Mouse (Mus musculus) neural tube, embryonic 13.5 days (tissue): ENCODE measurements at regions not wholly inside any gene's neighbourhood (a gene's known extent, or its start where the extent isn't known, plus 50 kb on each side); places are given as distances from the start of the nearest gene placed in this dataset.

Source experiments
- ATAC-seq: fragments of 200-750 bp; cut with Nextera tagmentation; 2 replicates; pipeline ENCODE4 v1.8.0; 2017; ENCODE audit warnings: low read depth, mild to moderate bottlenecking, moderate TSS enrichment, moderate library complexity
- H3K27ac ChIP-seq: fragments of 300-500 bp; sonication (generic); replicated peaks from 2 replicates; pipeline ENCODE4 v1.5.1; 2015; ENCODE audit warnings: moderate library complexity, mild to moderate bottlenecking, inconsistent platforms
- H3K27me3 ChIP-seq: fragments of 300-500 bp; sonication (generic); 2 replicates; pipeline ENCODE4 v1.6.1; 2015; ENCODE audit warnings: mild to moderate bottlenecking, inconsistent platforms
- H3K36me3 ChIP-seq: fragments of 300-500 bp; sonication (generic); 2 replicates; pipeline ENCODE4 v1.6.1; 2015; ENCODE audit warnings: mild to moderate bottlenecking, inconsistent platforms
- H3K4me1 ChIP-seq: fragments of 300-500 bp; sonication (generic); replicated peaks from 2 replicates; pipeline ENCODE4 v1.6.1; 2015; ENCODE audit warnings: inconsistent platforms
- H3K4me2 ChIP-seq: fragments of 300-500 bp; sonication (generic); 2 replicates; pipeline ENCODE4 v1.6.1; 2015; ENCODE audit warnings: inconsistent platforms, mild to moderate bottlenecking, moderate library complexity
- H3K4me3 ChIP-seq: fragments of 300-500 bp; sonication (generic); 2 replicates; pipeline ENCODE4 v1.5.1; 2015; ENCODE audit warnings: mild to moderate bottlenecking, inconsistent platforms
- H3K9ac ChIP-seq: fragments of 300-500 bp; sonication (generic); 2 replicates; pipeline ENCODE4 v1.6.1; 2015; ENCODE audit warnings: moderate library complexity, mild to moderate bottlenecking, inconsistent platforms
- H3K9me3 ChIP-seq: fragments of 300-500 bp; sonication (generic); 2 replicates; pipeline ENCODE4 v1.6.1; 2016; ENCODE audit warnings: inconsistent platforms
- WGBS: fragments of 180-500 bp; shearing (Covaris S2); methylation state at CpG from one replicate; pipeline ENCODE4 v1.1.7; 2015; 5-methylcytosine and 5-hydroxymethylcytosine counted together

DNA sequence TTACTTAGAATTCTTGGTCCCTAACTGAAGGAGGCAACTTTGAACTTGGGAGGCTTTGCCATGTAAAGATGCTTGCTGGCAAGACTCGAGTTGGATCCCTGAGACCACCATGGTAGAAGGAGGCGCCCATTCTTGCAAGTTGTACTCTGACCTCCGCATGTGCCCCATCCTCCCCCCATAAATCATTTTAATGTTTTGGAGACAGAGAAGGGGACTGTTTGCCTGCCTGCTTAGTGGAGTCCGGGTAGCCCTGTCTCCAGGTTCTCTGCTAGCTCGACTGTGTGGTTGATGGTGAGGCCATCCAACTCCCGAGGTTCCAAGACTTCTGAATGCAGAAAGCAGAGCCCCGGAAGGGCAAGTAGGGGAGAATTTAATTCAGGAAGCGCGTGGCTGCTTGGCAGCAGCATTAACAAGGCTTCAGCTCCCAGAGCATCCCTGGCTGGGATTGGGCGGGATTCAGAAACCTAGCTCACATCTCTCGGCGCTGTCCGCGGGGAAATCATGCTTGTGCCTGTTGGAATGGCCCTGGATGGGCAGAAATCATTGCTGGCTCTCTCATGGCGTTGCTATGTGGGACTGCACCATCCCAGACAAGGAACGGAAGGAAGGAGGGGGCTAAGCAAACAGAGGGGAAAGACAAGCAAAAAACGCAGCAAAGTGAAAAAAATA is 202.8 kb upstream of the Zfp64 start:
- no peaks in the 10 kb centered on the region for H3K9me3 ChIP-seq
- H3K27me3 ChIP-seq = no peaks in the 10 kb centered on the region
- peak overlapping the region; percentile 60 for H3K9ac ChIP-seq
- peak overlapping the region; percentile 79 for H3K27ac ChIP-seq
- peaks cover 43% of the 10 kb centered on the region for H3K4me1 ChIP-seq
- peak overlapping the region; percentile 10 for H3K4me3 ChIP-seq
- 28% methylated on average over 17 of the region's 17 CpGs for WGBS
- peak overlapping the region; percentile 45 for H3K4me2 ChIP-seq
- ATAC-seq = no peak
- H3K36me3 ChIP-seq = no peaks in the 10 kb centered on the region

DNA sequence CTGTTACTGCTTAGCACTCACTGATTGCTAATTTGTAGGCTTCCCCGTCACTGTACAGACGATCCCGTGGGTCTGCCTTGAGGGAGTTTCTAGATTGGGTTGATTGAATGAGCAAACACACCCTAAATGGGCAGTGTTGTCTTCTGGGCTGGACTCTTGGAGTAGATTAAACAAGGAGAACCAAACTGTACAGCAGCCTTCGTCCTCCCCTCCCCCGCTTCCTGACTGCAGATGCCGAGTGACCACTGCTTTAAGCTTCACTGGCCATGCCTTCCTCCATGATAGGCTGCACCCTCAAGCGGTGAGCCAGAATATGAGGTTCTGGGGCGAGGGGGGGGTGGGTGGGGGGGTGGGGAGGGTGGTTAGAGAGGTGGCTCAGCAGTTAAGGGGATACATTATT is 201.5 kb upstream of the Zfp64 start:
- no peaks in the 10 kb centered on the region for H3K9me3 ChIP-seq
- H3K4me3 ChIP-seq = no peak overlapping the region
- no peak for ATAC-seq
- no peak overlapping the region for H3K27ac ChIP-seq
- H3K4me1 ChIP-seq = peaks cover 43% of the 10 kb centered on the region
- H3K36me3 ChIP-seq = no peaks in the 10 kb centered on the region
- WGBS = 69% methylated on average over 8 of the region's 8 CpGs
- H3K4me2 ChIP-seq = no peak overlapping the region
- no peaks in the 10 kb centered on the region for H3K27me3 ChIP-seq
- H3K9ac ChIP-seq = no peak overlapping the region

DNA sequence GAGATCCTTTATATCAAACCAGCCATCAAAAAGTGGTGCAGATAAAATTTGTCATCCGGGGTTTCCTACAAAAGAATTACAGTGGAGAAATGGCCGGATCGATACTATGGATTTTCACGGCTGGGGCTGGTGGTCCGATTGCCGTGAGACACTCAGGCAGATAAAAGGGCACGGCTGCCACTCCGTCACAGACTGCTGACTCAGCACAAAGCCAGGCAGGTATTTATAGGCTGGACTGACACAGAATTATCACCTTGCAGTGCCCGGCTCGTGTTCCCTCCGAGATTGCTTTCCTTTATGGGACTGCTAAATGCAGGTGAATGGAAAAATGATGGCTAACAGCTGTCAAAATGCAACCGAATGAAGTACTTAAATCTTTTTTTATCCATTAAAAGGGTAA is 199.5 kb upstream of the Zfp64 start:
- Histone ChIP-seq H3K36me3 (no peaks in the 10 kb centered on the region), H3K4me2 (0 out of 2 replicates have a peak overlapping the region, but pooled peaks have one; percentile 9), H3K9me3 (no peaks in the 10 kb centered on the region), H3K4me1 (peaks cover 43% of the 10 kb centered on the region), H3K9ac (no peak overlapping the region), H3K27ac (peak overlapping the region; percentile 72), H3K4me3 (no peak overlapping the region), H3K27me3 (no peaks in the 10 kb centered on the region)
- peak; percentile 64; the same call in 1 of the 2 replicates for ATAC-seq
- 54% methylated on average over 12 of the region's 12 CpGs for WGBS

DNA sequence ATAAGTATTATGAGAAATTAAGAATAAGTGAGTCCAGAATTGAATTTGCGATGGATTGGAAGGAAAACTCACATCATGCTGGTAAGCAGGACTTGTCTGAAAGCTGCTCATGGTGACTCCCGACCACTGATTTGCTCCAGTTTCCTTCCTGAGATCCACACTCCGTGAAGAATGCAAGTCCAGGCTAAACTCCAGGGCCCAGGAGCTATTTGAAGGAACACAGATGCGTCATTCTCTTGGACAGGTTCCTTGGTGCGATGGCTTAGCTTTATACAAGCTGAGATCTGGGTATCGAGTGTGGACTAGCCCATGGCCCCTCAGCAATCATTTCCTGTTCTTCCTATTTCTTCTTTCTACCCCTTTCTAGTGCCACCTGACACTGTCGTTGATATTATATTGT is 192.3 kb upstream of the Zfp64 start:
- Histone ChIP-seq H3K9me3 (no peaks in the 10 kb centered on the region), H3K27ac (no peak overlapping the region), H3K4me1 (no peaks in the 10 kb centered on the region), H3K4me2 (no peak overlapping the region), H3K27me3 (no peaks in the 10 kb centered on the region), H3K36me3 (no peaks in the 10 kb centered on the region), H3K9ac (no peak overlapping the region), H3K4me3 (no peak overlapping the region)
- ATAC-seq = no peak
- WGBS = 91% methylated on average over 7 of the region's 7 CpGs

DNA sequence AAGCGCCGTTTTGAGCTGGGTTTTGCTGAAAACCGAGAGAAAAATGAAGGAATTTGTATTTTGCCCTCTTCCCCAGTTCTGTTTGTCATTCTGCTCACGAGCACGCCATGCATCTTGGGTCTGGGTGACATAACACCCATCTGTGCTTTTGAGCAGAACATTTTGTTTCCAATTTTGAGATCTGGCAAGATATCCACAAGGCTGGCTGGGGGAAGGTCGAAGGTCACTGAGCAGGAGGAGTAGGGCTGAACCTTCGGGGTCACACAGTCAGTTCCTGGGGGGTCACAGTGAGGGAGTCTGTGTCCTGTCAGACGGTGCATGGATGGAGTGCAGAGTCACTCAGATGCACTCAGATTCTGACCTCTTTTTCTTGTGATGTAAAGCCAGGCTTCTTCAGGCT is 186.8 kb upstream of the Zfp64 start:
- no peaks in the 10 kb centered on the region for H3K4me1 ChIP-seq
- H3K4me2 ChIP-seq = no peak overlapping the region
- no peaks in the 10 kb centered on the region for H3K27me3 ChIP-seq
- H3K36me3 ChIP-seq = no peaks in the 10 kb centered on the region
- H3K9ac ChIP-seq = no peak overlapping the region
- 85% methylated on average over 8 of the region's 8 CpGs for WGBS
- H3K9me3 ChIP-seq = no peaks in the 10 kb centered on the region
- no peak overlapping the region for H3K4me3 ChIP-seq
- H3K27ac ChIP-seq = no peak overlapping the region
- ATAC-seq = no peak

DNA sequence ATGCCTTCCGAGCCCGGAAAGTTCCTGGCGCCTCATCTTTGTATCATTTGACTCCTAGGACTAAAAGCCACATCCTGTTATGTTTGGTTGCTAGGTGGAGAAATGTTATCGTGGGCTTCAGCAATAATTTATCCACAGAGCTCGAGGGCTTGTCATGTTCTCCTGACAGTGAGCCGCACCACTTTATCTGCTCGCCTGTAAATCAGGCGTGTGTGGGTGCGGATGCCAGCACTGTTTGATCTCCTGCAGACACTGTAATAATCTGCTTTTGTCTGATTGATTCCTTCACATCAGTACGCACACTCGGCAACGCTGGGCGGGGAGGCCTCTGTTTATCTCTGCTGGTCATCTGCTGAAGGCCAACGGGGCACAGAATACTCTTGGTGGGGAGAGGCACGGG is 178.5 kb upstream of the Zfp64 start:
- no peaks in the 10 kb centered on the region for H3K9me3 ChIP-seq
- H3K4me3 ChIP-seq = no peak overlapping the region
- peak; percentile 56; the same call in 1 of the 2 replicates for ATAC-seq
- H3K9ac ChIP-seq = no peak overlapping the region
- H3K4me1 ChIP-seq = peaks cover 20% of the 10 kb centered on the region
- WGBS = 40% methylated on average over 15 of the region's 15 CpGs
- no peaks in the 10 kb centered on the region for H3K36me3 ChIP-seq
- H3K27ac ChIP-seq = no peak overlapping the region
- no peak overlapping the region for H3K4me2 ChIP-seq
- H3K27me3 ChIP-seq = no peaks in the 10 kb centered on the region

DNA sequence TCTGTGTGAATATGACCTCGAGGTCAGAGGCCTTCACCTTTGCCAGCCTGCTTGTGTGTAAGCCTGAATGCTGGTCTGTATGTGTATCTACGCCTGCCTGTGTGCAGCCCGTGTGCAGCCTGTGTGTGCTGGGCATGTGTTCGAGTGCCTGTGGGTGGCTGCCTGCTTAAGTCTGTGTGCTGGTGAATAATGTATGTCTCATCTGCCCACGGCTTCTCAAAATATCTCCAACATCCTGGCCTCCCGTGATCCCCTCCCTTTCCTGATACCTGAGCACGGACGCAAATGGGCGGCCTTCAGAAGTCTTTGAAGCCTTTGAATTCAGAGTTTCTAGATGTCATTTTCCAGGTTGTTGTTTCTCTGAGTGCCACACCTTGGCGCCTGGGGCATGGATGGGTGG is 170.1 kb upstream of the Zfp64 start:
- H3K4me2 ChIP-seq = no peak overlapping the region
- no peaks in the 10 kb centered on the region for H3K36me3 ChIP-seq
- no peaks in the 10 kb centered on the region for H3K4me1 ChIP-seq
- ATAC-seq = no peak
- no peak overlapping the region for H3K9ac ChIP-seq
- peaks cover 9% of the 10 kb centered on the region; the same call in 1 of the 2 replicates for H3K9me3 ChIP-seq
- WGBS = 89% methylated on average over 10 of the region's 10 CpGs
- no peaks in the 10 kb centered on the region for H3K27me3 ChIP-seq
- H3K4me3 ChIP-seq = no peak overlapping the region
- H3K27ac ChIP-seq = no peak overlapping the region

DNA sequence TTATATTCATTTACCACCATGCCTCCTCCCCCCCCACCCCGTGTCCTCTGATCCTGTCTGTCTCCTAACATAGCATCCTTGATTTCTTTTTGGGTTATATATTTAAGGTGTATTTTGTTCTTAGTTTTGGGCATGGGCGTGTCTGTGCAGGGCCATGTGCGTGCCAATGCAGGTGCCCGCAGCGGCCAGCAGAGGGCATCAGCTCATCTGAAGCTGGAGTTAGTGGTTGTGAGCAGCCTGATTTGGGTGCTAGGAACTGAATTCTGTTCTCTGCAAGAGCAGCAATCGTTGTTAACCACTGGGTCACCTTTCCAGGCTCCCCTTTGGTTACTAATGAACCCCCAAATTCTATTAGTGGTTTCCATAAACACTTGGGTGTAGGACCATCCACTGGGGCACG is 167.5 kb upstream of the Zfp64 start:
- Histone ChIP-seq H3K4me3 (no peak overlapping the region), H3K36me3 (no peaks in the 10 kb centered on the region), H3K27me3 (no peaks in the 10 kb centered on the region), H3K4me1 (no peaks in the 10 kb centered on the region), H3K4me2 (no peak overlapping the region), H3K9ac (no peak overlapping the region), H3K27ac (no peak overlapping the region), H3K9me3 (peaks cover 9% of the 10 kb centered on the region; the same call in 1 of the 2 replicates)
- no peak for ATAC-seq
- WGBS = 90% methylated on average over 7 of the region's 7 CpGs

DNA sequence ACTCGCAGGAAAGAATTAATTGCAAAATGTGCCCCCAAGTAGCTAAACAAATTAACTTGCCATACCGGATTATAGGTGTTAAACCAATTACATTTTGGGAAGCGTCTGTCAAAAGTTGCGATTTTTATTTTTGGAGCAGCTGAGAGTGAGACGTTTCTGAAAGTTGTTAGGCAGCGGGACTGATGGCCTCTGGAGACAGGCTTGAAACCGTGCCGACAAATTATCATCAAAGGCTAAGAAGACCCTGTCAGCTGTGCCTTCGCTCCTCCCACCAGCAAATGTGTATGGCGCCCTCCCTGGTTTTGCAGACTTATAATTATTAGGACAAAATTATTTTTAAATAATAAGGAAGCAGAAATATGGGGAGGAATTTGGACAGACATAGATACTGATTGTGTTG is 161.5 kb upstream of the Zfp64 start:
- Histone ChIP-seq H3K4me3 (no peak overlapping the region), H3K36me3 (no peaks in the 10 kb centered on the region), H3K9me3 (no peaks in the 10 kb centered on the region), H3K27ac (no peak overlapping the region), H3K4me2 (no peak overlapping the region), H3K27me3 (no peaks in the 10 kb centered on the region), H3K4me1 (peaks cover 10% of the 10 kb centered on the region), H3K9ac (no peak overlapping the region)
- WGBS = 62% methylated on average over 10 of the region's 10 CpGs
- no peak for ATAC-seq

DNA sequence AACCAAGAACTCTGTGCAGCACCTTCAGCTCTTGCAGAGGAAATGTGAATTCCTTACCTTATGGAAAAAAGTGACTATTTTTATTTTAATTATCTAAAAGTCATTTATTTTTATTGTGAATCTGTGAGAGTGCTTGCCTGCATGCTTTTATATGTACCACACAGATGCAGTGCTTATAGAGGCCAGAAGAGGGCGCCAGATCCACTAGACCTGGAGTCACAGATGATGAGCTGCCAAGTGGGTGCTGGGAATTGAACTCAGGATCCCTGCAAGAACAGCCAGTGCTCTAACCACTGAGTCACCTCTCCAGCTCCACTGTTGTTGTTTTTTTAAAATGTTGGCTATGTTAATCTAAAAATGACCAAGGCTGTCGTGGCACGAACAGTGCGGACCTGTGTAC is 153.7 kb upstream of the Zfp64 start:
- peaks cover 2% of the 10 kb centered on the region; the same call in 1 of the 2 replicates for H3K9me3 ChIP-seq
- H3K9ac ChIP-seq = no peak overlapping the region
- no peaks in the 10 kb centered on the region for H3K27me3 ChIP-seq
- 79% methylated on average over 4 of the region's 4 CpGs for WGBS
- no peaks in the 10 kb centered on the region for H3K4me1 ChIP-seq
- no peak overlapping the region for H3K27ac ChIP-seq
- ATAC-seq = no peak
- no peaks in the 10 kb centered on the region for H3K36me3 ChIP-seq
- no peak overlapping the region for H3K4me2 ChIP-seq
- H3K4me3 ChIP-seq = no peak overlapping the region

DNA sequence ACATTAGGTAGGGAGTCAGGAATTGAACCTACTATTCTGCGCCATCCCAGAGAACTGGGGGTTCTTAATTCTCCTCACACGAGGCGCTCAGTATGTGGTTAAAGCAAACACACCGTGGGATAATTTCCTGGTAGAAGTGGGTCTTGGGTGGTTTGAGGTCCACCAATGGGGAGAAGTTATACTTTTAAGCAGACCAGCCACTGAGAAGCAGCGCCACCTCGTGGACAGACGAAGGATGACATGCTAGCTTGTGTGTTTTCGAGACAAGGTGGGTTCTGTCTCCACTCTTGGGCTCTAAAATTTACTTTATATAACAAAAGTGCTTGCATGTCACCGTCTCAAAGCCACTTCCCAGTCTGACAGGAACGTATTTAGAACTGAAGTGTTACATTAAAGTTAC is 152.7 kb upstream of the Zfp64 start:
- Histone ChIP-seq H3K4me3 (no peak overlapping the region), H3K27ac (no peak overlapping the region), H3K4me1 (no peaks in the 10 kb centered on the region), H3K27me3 (no peaks in the 10 kb centered on the region), H3K9ac (no peak overlapping the region), H3K36me3 (no peaks in the 10 kb centered on the region), H3K9me3 (peaks cover 2% of the 10 kb centered on the region; the same call in 1 of the 2 replicates), H3K4me2 (no peak overlapping the region)
- WGBS = 45% methylated on average over 10 of the region's 10 CpGs
- no peak for ATAC-seq

DNA sequence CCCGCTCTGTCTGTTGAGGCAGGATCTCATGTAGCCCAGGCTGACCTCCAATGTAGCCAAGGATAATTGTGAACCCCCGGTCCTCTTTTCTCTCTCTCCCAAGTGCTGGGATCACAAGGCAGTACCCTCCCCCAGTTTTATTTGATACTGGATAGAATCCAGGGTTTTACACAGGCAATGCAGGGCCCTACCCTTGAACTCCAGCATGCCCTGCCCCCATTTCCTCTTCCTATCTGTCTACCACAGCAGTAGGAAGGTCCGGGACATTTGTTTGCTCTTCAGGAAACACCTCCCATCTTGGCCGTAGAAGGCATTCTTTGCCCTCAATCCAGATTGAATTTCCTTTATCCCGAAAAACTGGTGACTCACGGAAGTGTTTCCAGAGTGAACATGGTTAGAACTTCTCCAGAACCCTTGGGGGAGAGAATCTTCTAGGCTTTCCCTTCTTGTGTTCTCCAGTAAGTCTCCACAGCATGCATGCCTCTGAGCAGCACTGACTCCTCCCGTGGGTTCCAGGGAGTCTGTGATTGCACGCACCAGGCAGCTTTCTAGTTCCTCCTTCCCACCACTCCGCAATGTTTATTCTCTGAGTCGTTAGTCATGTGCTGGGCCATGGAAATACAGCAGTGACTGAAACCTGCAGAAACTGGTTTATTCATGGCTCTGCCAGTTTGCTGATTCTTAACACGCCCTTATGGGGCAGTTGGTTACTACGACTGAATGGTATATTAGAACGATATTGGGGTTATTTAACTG is 146.3 kb upstream of the Zfp64 start:
- Histone ChIP-seq H3K4me1 (peaks cover 8% of the 10 kb centered on the region), H3K4me3 (no peak overlapping the region), H3K9me3 (peaks cover 11% of the 10 kb centered on the region), H3K27me3 (no peaks in the 10 kb centered on the region), H3K4me2 (no peak overlapping the region), H3K36me3 (no peaks in the 10 kb centered on the region), H3K27ac (no peak overlapping the region), H3K9ac (no peak overlapping the region)
- no peak for ATAC-seq
- WGBS = 92% methylated on average over 13 of the region's 13 CpGs
